Mouse (Mus musculus): ENCODE data around the gene Fgfr2. TPM values are rescaled to one million over a fixed set of nuclear protein-coding genes. Genes with fewer than 3 reads are reported as not detected.

Fgfr2 gene
- polyA plus RNA-seq, 1 experiment from 2014 or later, result 20.3 TPM

DNA sequence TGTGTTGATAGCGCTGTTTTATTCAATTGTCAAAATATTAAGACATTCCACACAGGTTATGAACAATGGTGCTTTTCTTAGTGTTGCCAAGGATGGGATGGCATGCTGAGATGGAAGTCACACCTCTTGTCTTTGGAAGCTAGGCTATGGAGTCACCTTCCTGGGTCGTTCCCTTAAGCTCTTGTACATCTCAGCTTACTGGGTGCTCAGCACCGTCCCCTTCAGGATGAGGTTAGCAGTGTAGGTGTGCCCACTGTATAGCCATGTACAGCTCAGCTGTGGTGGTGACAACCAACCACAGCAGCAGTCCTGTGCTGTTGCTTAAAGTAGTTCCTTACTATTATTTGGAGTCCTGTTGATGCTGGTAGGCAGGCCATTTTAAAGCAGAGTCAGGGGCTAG lies 2140.3 kb downstream of the Fgfr2 start:
- H3K27me3 ChIP-seq (ENCODE audit: control insufficient read depth, insufficient read depth, low read length), result no peaks in the 10 kb centered on the region
- peaks cover 17% of the 10 kb centered on the region for H3K4me1 ChIP-seq (ENCODE audit: control insufficient read depth, insufficient read depth, low read length)
- ATAC-seq (replicated peaks; ENCODE audit: extremely low read depth, insufficient read depth, low FRiP score), result no peak
- H3K27ac ChIP-seq (ENCODE audit: low read length), result no peak overlapping the region
- 54% methylated on average over 3 of the region's 3 CpGs for WGBS
- H3K4me3 ChIP-seq (ENCODE audit: low read length), result no peak overlapping the region
- no peak overlapping the region for H3K9ac ChIP-seq (ENCODE audit: low read length)
- H3K9me3 ChIP-seq (replicated peaks; ENCODE audit: control insufficient read depth, low read length), result no peaks in the 10 kb centered on the region
- H3K36me3 ChIP-seq (ENCODE audit: control insufficient read depth, insufficient read depth), result no peaks in the 10 kb centered on the region
- no peak overlapping the region for H3K4me2 ChIP-seq (ENCODE audit: low read depth, low read length)

DNA sequence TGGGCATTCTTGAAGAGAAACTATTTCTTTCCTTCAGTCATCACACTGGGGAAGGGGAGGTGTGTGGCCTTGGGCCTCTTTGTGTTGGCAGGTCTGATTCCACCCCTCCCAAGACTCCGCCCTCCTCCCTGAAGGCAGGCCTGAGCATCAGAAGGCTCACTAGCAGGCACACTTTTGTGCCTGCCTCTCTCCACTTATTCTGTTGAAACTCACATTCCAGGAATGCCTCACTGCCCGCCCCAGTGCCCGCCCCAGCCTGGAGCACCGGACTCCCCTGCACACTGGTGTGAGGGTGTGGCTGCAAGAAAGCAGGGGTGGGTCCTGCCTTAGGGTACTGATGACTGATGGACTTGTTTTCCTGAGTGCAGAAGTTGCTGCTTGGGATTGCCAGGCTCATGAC lies 2140.8 kb downstream of the Fgfr2 start:
- peak; percentile 50 for ATAC-seq (replicated peaks; ENCODE audit: extremely low read depth, insufficient read depth, low FRiP score)
- Histone ChIP-seq H3K9me3 (replicated peaks; ENCODE audit: control insufficient read depth, low read length) (no peaks in the 10 kb centered on the region), H3K36me3 (ENCODE audit: control insufficient read depth, insufficient read depth) (no peaks in the 10 kb centered on the region), H3K4me2 (ENCODE audit: low read depth, low read length) (no peak overlapping the region), H3K4me1 (ENCODE audit: control insufficient read depth, insufficient read depth, low read length) (peaks cover 20% of the 10 kb centered on the region), H3K9ac (ENCODE audit: low read length) (no peak overlapping the region), H3K27ac (ENCODE audit: low read length) (0 out of 2 replicates have a peak overlapping the region, but pooled peaks have one; percentile 20), H3K27me3 (ENCODE audit: control insufficient read depth, insufficient read depth, low read length) (no peaks in the 10 kb centered on the region), H3K4me3 (ENCODE audit: low read length) (no peak overlapping the region)
- 26% methylated on average over 4 of the region's 4 CpGs for WGBS

DNA sequence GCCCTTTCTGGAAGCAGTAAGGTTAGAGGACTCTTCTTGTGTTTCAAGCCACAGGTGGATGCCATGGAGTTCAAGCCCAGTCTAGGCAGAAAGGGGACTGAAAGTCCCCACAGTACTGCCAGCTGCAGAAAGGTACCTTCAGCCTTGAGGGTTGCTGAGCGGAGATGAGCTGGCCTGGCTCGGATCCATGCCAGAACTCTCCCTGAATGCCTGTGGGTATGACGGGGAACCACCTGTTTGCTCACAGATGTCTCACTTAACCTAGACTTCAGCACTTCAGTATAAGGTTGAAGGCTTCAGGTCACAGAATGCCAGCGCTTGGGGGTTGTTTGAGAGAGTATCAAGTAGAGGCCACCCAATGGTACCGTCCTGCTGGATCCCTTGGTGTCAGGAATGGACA lies 2143.0 kb downstream of the Fgfr2 start:
- Histone ChIP-seq H3K4me2 (ENCODE audit: low read depth, low read length) (no peak overlapping the region), H3K27me3 (ENCODE audit: control insufficient read depth, insufficient read depth, low read length) (no peaks in the 10 kb centered on the region), H3K27ac (ENCODE audit: low read length) (no peak overlapping the region), H3K4me1 (ENCODE audit: control insufficient read depth, insufficient read depth, low read length) (peaks cover 33% of the 10 kb centered on the region), H3K9me3 (replicated peaks; ENCODE audit: control insufficient read depth, low read length) (no peaks in the 10 kb centered on the region), H3K36me3 (ENCODE audit: control insufficient read depth, insufficient read depth) (no peaks in the 10 kb centered on the region), H3K9ac (ENCODE audit: low read length) (no peak overlapping the region), H3K4me3 (ENCODE audit: low read length) (no peak overlapping the region)
- WGBS, result 76% methylated on average over 5 of the region's 5 CpGs
- no peak for ATAC-seq (replicated peaks; ENCODE audit: extremely low read depth, insufficient read depth, low FRiP score)

DNA sequence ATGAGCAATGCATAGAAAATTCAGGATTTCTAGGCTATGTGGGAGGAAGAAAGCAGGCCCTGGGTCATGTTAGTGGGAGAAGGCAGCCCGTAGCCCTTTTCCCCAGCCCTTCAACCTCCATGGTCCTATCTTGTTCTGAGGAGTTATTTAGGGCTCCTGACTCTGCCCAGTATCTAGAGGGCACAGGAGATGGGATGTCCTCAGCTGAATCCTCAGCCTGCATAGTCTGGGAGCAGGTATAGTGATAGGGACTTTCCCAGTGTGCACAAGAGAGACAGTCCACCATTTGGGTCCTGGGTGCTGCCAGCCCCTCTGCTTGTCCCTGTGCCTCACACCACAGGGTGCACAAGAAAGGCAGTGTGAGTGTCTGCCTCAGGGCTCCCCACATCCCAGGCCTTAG lies 2144.6 kb downstream of the Fgfr2 start:
- Histone ChIP-seq H3K27ac (ENCODE audit: low read length) (no peak overlapping the region; the same call in 1 of the 2 replicates), H3K4me1 (ENCODE audit: control insufficient read depth, insufficient read depth, low read length) (peaks cover 33% of the 10 kb centered on the region), H3K4me2 (ENCODE audit: low read depth, low read length) (no peak overlapping the region), H3K36me3 (ENCODE audit: control insufficient read depth, insufficient read depth) (no peaks in the 10 kb centered on the region), H3K9me3 (replicated peaks; ENCODE audit: control insufficient read depth, low read length) (no peaks in the 10 kb centered on the region), H3K27me3 (ENCODE audit: control insufficient read depth, insufficient read depth, low read length) (no peaks in the 10 kb centered on the region), H3K9ac (ENCODE audit: low read length) (no peak overlapping the region), H3K4me3 (ENCODE audit: low read length) (no peak overlapping the region)
- ATAC-seq (replicated peaks; ENCODE audit: extremely low read depth, insufficient read depth, low FRiP score), result no peak
- 55% methylated on average over 1 of the region's 1 CpGs for WGBS

DNA sequence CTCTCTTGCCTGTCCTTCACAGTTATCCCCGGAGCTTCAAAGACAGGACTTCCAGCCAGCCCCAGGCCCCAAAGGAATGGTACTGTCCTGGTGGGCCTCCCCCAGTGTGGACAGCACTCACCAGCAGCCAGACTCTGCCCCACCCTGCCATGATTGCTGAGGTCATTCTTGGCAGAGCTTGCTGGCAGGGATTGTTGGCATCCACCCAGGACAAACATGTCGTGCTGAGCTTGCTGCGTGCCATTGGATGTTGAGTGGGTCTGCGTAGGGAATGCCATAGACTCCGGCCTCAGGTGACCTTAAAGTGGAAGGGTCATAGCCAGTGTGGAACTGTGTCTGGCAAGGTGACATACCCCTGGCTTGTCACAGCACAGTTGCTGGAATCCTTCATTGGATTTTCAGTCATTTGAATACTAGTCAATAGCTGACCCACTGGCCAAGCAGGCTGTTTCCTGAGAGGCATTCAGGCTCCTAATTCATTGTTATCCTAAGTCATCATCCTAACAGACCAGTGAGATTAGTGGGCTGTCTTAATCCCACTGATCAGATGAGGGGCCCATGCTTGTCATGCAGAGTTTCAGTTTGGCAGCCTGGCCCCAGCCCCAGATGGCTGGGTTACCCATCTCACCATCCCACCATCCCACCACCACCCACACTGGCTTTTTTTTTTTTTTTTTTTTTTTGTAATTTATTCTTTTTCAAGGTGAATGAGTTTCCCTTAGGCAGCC lies 2145.2 kb downstream of the Fgfr2 start:
- no peaks in the 10 kb centered on the region for H3K9me3 ChIP-seq (replicated peaks; ENCODE audit: control insufficient read depth, low read length)
- H3K27me3 ChIP-seq (ENCODE audit: control insufficient read depth, insufficient read depth, low read length), result no peaks in the 10 kb centered on the region
- H3K27ac ChIP-seq (ENCODE audit: low read length), result peak overlapping the region; percentile 83
- no peaks in the 10 kb centered on the region for H3K36me3 ChIP-seq (ENCODE audit: control insufficient read depth, insufficient read depth)
- WGBS, result 11% methylated on average over 5 of the region's 5 CpGs
- H3K4me2 ChIP-seq (ENCODE audit: low read depth, low read length), result peak overlapping the region; percentile 7; the same call in 1 of the 2 replicates
- H3K4me3 ChIP-seq (ENCODE audit: low read length), result no peak overlapping the region
- H3K4me1 ChIP-seq (ENCODE audit: control insufficient read depth, insufficient read depth, low read length), result peaks cover 33% of the 10 kb centered on the region
- peak; percentile 92 for ATAC-seq (replicated peaks; ENCODE audit: extremely low read depth, insufficient read depth, low FRiP score)
- H3K9ac ChIP-seq (ENCODE audit: low read length), result no peak overlapping the region

DNA sequence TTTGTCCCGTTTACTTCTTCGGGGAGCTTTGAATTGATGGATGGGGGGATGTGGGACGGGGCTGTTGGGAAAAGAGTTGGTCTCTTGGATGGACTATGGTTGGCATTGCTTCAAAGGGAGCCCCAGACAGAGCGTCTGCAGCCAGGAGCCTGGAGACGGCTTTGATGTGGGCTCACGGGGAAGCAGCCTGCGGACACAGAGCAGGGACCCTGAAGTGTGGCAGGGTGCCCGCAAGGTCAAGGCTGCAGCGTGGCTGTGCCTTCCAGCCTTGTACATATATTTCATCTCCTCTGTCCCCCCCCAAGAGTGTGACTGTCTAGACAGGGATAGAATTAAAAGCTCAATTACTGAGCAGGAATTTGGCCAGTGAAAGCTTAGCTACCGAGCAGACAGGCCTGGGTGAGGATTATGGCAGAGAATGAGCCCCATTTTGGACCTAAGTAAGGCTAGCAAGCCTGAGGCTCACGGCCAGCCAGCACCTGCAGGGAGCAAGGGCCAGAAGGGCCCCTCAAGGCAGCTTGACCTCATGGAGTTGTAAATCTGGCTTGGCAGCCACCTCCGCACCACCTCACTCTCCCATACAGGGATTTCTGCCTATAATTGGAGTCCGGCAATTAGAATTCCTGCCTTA lies 2146.7 kb downstream of the Fgfr2 start:
- no peak overlapping the region for H3K4me3 ChIP-seq (ENCODE audit: low read length)
- ATAC-seq (replicated peaks; ENCODE audit: extremely low read depth, insufficient read depth, low FRiP score), result no peak
- H3K36me3 ChIP-seq (ENCODE audit: control insufficient read depth, insufficient read depth), result no peaks in the 10 kb centered on the region
- H3K4me2 ChIP-seq (ENCODE audit: low read depth, low read length), result no peak overlapping the region
- H3K9me3 ChIP-seq (replicated peaks; ENCODE audit: control insufficient read depth, low read length), result no peaks in the 10 kb centered on the region
- H3K9ac ChIP-seq (ENCODE audit: low read length), result no peak overlapping the region
- H3K27me3 ChIP-seq (ENCODE audit: control insufficient read depth, insufficient read depth, low read length), result no peaks in the 10 kb centered on the region
- 54% methylated on average over 13 of the region's 13 CpGs for WGBS
- 0 out of 2 replicates have a peak overlapping the region, but pooled peaks have one; percentile 18 for H3K27ac ChIP-seq (ENCODE audit: low read length)
- H3K4me1 ChIP-seq (ENCODE audit: control insufficient read depth, insufficient read depth, low read length), result peaks cover 25% of the 10 kb centered on the region

DNA sequence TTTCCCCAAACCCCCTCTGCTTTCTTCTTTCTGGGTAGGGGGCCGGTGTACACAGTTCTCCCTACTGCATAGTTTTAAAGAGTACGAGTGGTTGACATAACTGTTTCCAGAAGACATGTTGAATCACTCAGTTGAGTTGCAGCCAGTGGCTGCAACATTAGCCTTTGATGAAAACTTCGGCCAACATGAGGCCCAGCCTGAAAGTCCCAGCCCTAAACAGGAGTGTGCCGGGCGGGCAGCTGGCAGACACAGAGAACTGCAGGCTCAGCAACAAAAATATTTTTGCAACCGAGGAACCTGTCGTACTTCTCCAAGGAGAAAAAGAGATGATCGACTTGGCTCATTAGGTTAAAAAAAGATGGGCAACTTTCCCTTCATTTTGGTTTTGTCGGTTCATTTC lies 2150.4 kb downstream of the Fgfr2 start:
- Histone ChIP-seq H3K27me3 (ENCODE audit: control insufficient read depth, insufficient read depth, low read length) (no peaks in the 10 kb centered on the region), H3K4me3 (ENCODE audit: low read length) (no peak overlapping the region), H3K27ac (ENCODE audit: low read length) (no peak overlapping the region), H3K9ac (ENCODE audit: low read length) (no peak overlapping the region), H3K36me3 (ENCODE audit: control insufficient read depth, insufficient read depth) (no peaks in the 10 kb centered on the region), H3K4me2 (ENCODE audit: low read depth, low read length) (no peak overlapping the region), H3K4me1 (ENCODE audit: control insufficient read depth, insufficient read depth, low read length) (peaks cover 22% of the 10 kb centered on the region), H3K9me3 (replicated peaks; ENCODE audit: control insufficient read depth, low read length) (no peaks in the 10 kb centered on the region)
- 78% methylated on average over 9 of the region's 9 CpGs for WGBS
- no peak for ATAC-seq (replicated peaks; ENCODE audit: extremely low read depth, insufficient read depth, low FRiP score)

DNA sequence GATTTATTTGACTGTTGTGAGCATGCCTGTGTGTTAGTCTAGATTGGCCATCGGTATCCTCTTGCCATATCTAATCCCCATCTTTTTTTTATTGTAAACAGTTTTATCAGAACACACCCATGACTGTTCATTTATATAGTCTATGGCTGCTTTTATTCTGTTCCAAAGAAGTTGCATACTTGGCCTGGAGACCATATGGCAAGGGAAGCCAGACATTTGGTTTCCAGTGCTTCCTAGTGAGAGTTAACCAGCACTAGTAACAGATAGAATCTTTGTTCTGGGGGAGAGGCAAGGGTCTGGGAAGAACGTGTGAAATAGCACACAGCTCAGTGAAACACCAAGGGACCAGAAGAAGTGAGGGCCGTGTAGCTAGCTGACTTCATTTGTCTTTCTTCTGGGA lies 2153.6 kb downstream of the Fgfr2 start:
- H3K9ac ChIP-seq (ENCODE audit: low read length), result no peak overlapping the region
- H3K4me1 ChIP-seq (ENCODE audit: control insufficient read depth, insufficient read depth, low read length), result peaks cover 30% of the 10 kb centered on the region
- H3K27ac ChIP-seq (ENCODE audit: low read length), result no peak overlapping the region
- no peak for ATAC-seq (replicated peaks; ENCODE audit: extremely low read depth, insufficient read depth, low FRiP score)
- H3K36me3 ChIP-seq (ENCODE audit: control insufficient read depth, insufficient read depth), result no peaks in the 10 kb centered on the region
- no peaks in the 10 kb centered on the region for H3K27me3 ChIP-seq (ENCODE audit: control insufficient read depth, insufficient read depth, low read length)
- no peak overlapping the region for H3K4me3 ChIP-seq (ENCODE audit: low read length)
- 57% methylated on average over 3 of the region's 3 CpGs for WGBS
- no peaks in the 10 kb centered on the region for H3K9me3 ChIP-seq (replicated peaks; ENCODE audit: control insufficient read depth, low read length)
- no peak overlapping the region for H3K4me2 ChIP-seq (ENCODE audit: low read depth, low read length)

DNA sequence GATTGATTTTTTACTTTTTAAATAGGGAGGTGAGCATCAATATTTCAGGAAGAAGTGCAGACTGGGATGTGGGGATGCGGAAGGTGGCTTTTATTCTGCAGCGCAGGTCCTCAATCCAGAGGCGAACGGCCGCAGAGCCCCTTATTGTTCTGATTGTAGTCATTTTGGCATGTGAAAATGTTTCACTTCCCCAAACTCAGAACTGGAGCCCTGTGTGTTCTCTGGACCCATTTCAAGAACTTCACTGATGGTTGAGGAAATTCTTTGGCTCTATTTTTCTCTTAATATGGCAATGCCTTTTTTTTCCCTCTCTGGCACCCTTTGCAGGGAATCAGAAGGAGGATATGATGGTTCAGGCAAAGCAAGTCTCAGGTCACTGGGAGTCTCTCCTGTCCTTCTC lies 2154.1 kb downstream of the Fgfr2 start:
- no peaks in the 10 kb centered on the region for H3K36me3 ChIP-seq (ENCODE audit: control insufficient read depth, insufficient read depth)
- H3K27me3 ChIP-seq (ENCODE audit: control insufficient read depth, insufficient read depth, low read length), result no peaks in the 10 kb centered on the region
- no peak for ATAC-seq (replicated peaks; ENCODE audit: extremely low read depth, insufficient read depth, low FRiP score)
- H3K4me1 ChIP-seq (ENCODE audit: control insufficient read depth, insufficient read depth, low read length), result peaks cover 32% of the 10 kb centered on the region
- WGBS, result 77% methylated on average over 5 of the region's 5 CpGs
- H3K9ac ChIP-seq (ENCODE audit: low read length), result no peak overlapping the region
- no peaks in the 10 kb centered on the region for H3K9me3 ChIP-seq (replicated peaks; ENCODE audit: control insufficient read depth, low read length)
- no peak overlapping the region for H3K4me2 ChIP-seq (ENCODE audit: low read depth, low read length)
- H3K27ac ChIP-seq (ENCODE audit: low read length), result peak overlapping the region; percentile 37; the same call in 1 of the 2 replicates
- no peak overlapping the region for H3K4me3 ChIP-seq (ENCODE audit: low read length)
